Mouse (Mus musculus) CH12.LX (cell line): ENCODE data around the gene Hnrnpa3.
"Not testable (repeated sequence)": the region's sequence is repeated elsewhere in the genome, so short reads cannot be mapped to it uniquely, and the experiment has no call there.

Experiments
- CHD2 ChIP-seq: IDR thresholded peaks from 2 replicates; pipeline ENCODE4 v1.6.1; 2011; ENCODE audit warnings: low read length, improper control_type of control experiment
- CTCF ChIP-seq, 2 experiments: IDR thresholded peaks in 1 of 2; conservative IDR thresholded peaks in 1 of 2; 2 replicates each; pipeline ENCODE4 v1.5.1; 2011 to 2012; ENCODE audit warnings: low read depth in 2 of 2, low read length in 2 of 2, improper control_type of control experiment in 1 of 2, inconsistent platforms in 1 of 2, mild to moderate bottlenecking in 1 of 2, moderate library complexity in 1 of 2
- EP300 ChIP-seq: IDR thresholded peaks from 2 replicates; pipeline ENCODE4 v1.6.1; 2011; ENCODE audit warnings: low read length, improper control_type of control experiment
- MAFK ChIP-seq: IDR thresholded peaks from 2 replicates; pipeline ENCODE4 v1.6.1; 2011; ENCODE audit warnings: low read length, improper control_type of control experiment; ENCODE audit not compliant: insufficient replicate concordance
- NELFE ChIP-seq: IDR thresholded peaks from 2 replicates; pipeline ENCODE4 v1.6.1; 2011; ENCODE audit warnings: low read depth, low read length, improper control_type of control experiment

DNA sequence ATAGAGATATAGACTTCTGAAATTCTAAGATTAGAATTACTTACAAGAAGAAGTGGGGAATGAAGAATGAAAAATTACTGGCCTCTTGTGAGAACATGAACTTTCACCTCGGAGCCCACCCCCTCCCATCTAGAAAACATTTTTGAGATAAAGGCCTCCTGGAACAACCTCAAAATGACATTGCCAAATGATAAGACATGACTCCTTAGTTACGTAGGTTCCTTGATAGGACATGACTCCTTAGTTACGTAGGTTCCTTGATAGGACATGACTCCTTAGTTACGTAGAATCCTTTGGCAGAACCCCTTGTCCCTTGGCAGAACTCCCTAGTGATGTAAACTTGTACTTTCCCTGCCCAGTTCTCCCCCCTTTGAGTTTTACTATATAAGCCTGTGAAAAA is 16.7 kb upstream of the Hnrnpa3 start:
- TF ChIP-seq CHD2; MAFK; EP300; CTCF (conservative IDR thresholded peaks at IDR 0.05 in 1 of 2, IDR thresholded peaks at IDR 0.05 in 1 of 2; ENCODE audit: low read depth in 2 of 2, low read length in 2 of 2); NELFE: not testable (repeated sequence)
